Mouse (Mus musculus): ENCODE results near the gene Fance. TPM values are rescaled to one million over a fixed set of nuclear protein-coding genes. Genes with fewer than 3 reads are reported as not detected.

Gene Fance
- polyA plus RNA-seq, 1 experiment from 2014 or later = 22.6 TPM

DNA sequence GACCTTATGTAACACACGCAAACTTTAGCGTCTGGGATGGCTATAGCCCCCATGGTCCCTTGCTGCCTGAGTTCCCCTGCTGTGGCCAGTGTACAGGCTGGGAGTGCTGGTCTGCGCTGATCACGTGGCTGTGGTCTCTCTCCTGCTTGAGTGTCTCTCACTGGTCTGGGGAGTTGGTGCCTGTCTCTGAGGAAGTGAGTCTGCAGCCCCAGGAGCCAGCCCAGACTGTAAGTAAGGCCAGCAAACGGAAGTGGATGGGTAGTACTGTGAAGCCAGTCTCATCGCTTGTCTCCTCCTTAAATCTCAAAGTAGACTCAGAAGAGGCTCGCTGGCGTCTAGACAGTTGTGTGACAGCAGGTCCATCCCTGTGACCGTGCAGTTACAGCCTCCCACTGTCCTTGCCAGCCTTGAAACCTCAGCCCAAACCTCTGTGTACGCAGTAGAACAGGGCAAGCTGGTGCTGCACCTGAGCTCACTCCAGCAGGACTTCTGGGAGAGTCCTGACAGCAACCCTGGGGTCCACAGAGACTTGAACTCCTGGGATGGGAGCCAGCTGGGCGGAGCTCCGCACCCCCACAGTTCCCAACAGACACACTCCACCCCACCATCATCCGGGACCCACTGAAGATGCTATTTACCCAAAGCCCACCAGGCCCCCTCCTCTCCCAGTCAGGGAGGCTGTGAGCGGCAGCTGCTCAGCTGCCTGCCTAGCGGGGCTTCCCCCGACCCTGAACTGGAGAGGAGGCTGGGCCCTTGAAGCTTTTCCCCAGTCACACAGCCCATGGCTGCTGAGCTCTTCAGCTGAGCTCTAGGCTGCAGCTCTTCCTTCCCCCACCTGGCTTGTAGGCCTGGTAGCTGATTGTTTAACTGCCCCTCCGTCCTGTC lies 18.6 kb upstream of the Fance start:
- H3K27me3 ChIP-seq = no peaks in the 10 kb centered on the region

GRCm38 (mm10) chr17:28298888-28299287 lies 14.4 kb upstream of the Fance start:
- Histone ChIP-seq H3K4me2 (no peak overlapping the region), H3K36me3 (ENCODE audit: poor library complexity, severe bottlenecking) (peaks cover 8% of the 10 kb centered on the region), H3K9me3 (replicated peaks) (no peaks in the 10 kb centered on the region), H3K9ac (no peak overlapping the region), H3K27me3 (no peaks in the 10 kb centered on the region), H3K4me1 (peaks cover 10% of the 10 kb centered on the region; the same call in 1 of the 2 replicates), H3K4me3 (no peak overlapping the region), H3K27ac (no peak overlapping the region)
- WGBS = 94% methylated on average over 17 of the region's 17 CpGs
- no peak for ATAC-seq

More for the DNA sequence above, 18.6 kb upstream of the Fance start:
- Histone ChIP-seq H3K4me2 (no peak overlapping the region), H3K9ac (no peak overlapping the region), H3K9me3 (replicated peaks) (0 out of 2 replicates have a peak, but pooled peaks cover 3% of the 10 kb centered on the region), H3K4me3 (no peak overlapping the region), H3K36me3 (ENCODE audit: poor library complexity, severe bottlenecking) (peaks cover 8% of the 10 kb centered on the region), H3K27ac (peak overlapping the region; percentile 33; the same call in 1 of the 2 replicates), H3K4me1 (peaks cover 10% of the 10 kb centered on the region; the same call in 1 of the 2 replicates)
- ATAC-seq = no peak
- WGBS = 70% methylated on average over 16 of the region's 17 CpGs

DNA sequence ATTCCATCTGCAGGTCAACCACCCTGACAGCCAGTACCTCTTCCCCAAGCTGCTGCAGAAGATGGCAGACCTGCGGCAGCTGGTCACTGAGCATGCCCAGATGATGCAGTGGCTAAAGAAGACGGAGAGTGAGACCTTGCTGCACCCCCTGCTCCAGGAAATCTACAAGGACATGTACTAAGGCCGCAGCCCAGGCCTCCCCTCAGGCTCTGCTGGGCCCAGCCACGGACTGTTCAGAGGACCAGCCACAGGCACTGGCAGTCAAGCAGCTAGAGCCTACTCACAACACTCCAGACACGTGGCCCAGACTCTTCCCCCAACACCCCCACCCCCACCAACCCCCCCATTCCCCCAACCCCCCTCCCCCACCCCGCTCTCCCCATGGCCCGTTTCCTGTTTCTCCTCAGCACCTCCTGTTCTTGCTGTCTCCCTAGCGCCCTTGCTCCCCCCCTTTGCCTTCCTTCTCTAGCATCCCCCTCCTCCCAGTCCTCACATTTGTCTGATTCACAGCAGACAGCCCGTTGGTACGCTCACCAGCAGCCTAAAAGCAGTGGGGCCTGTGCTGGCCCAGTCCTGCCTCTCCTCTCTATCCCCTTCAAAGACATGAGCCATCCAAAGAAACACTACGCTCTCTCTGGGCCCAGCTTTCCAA lies 13.5 kb upstream of the Fance start:
- Histone ChIP-seq H3K9ac (no peak overlapping the region), H3K36me3 (ENCODE audit: poor library complexity, severe bottlenecking) (peaks cover 8% of the 10 kb centered on the region), H3K27me3 (no peaks in the 10 kb centered on the region), H3K4me3 (no peak overlapping the region), H3K27ac (no peak overlapping the region), H3K4me2 (no peak overlapping the region), H3K9me3 (replicated peaks) (no peaks in the 10 kb centered on the region), H3K4me1 (peaks cover 7% of the 10 kb centered on the region; the same call in 1 of the 2 replicates)
- WGBS = 54% methylated on average over 8 of the region's 11 CpGs
- no peak for ATAC-seq

- Histone ChIP-seq H3K4me3 (no peak overlapping the region), H3K4me2 (no peak overlapping the region), H3K27me3 (no peaks in the 10 kb centered on the region), H3K36me3 (ENCODE audit: poor library complexity, severe bottlenecking) (peaks cover 8% of the 10 kb centered on the region), H3K9ac (no peak overlapping the region), H3K9me3 (replicated peaks) (no peaks in the 10 kb centered on the region), H3K4me1 (0 out of 2 replicates have a peak, but pooled peaks cover 2% of the 10 kb centered on the region), H3K27ac (no peak overlapping the region)
- no peak for ATAC-seq
- 81% methylated on average over 9 of the region's 9 CpGs for WGBS
Observed at GRCm38 (mm10) chr17:28300323-28300722, 13.0 kb upstream of the Fance start.

DNA sequence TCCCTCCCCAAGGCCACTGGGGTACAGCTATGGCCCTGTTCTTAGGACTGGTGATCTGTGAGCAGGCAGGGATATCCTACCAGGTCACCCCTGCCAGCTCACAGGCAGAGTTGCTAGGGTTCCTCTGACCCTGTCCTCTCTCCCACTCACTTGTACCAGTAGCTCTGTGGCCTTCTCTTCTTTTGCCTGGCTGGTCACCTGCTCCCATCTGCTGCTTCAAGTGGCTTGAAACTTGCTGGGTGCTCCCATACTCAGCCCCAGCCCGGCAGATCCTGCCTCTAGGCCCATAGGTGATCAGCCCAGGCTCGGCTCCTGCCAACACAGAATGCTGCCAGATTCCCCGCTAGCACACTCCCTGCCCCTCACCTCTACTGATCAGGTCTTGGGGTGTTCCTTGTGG lies 12.5 kb upstream of the Fance start:
- no peaks in the 10 kb centered on the region for H3K27me3 ChIP-seq
- no peaks in the 10 kb centered on the region for H3K9me3 ChIP-seq (replicated peaks)
- no peak for ATAC-seq
- peaks cover 8% of the 10 kb centered on the region for H3K36me3 ChIP-seq (ENCODE audit: poor library complexity, severe bottlenecking)
- no peak overlapping the region for H3K27ac ChIP-seq
- H3K4me3 ChIP-seq = no peak overlapping the region
- H3K4me1 ChIP-seq = no peaks in the 10 kb centered on the region
- no peak overlapping the region for H3K4me2 ChIP-seq
- 62% methylated on average over 3 of the region's 3 CpGs for WGBS
- no peak overlapping the region for H3K9ac ChIP-seq

- ATAC-seq = no peak
- Histone ChIP-seq H3K36me3 (ENCODE audit: poor library complexity, severe bottlenecking) (no peaks in the 10 kb centered on the region), H3K27ac (no peak overlapping the region), H3K4me3 (no peak overlapping the region), H3K4me2 (no peak overlapping the region), H3K27me3 (no peaks in the 10 kb centered on the region), H3K9me3 (replicated peaks) (no peaks in the 10 kb centered on the region), H3K4me1 (0 out of 2 replicates have a peak, but pooled peaks cover 4% of the 10 kb centered on the region), H3K9ac (no peak overlapping the region)
- 57% methylated on average over 10 of the region's 10 CpGs for WGBS
Observed at GRCm38 (mm10) chr17:28305172-28305571, 8.1 kb upstream of the Fance start.

DNA sequence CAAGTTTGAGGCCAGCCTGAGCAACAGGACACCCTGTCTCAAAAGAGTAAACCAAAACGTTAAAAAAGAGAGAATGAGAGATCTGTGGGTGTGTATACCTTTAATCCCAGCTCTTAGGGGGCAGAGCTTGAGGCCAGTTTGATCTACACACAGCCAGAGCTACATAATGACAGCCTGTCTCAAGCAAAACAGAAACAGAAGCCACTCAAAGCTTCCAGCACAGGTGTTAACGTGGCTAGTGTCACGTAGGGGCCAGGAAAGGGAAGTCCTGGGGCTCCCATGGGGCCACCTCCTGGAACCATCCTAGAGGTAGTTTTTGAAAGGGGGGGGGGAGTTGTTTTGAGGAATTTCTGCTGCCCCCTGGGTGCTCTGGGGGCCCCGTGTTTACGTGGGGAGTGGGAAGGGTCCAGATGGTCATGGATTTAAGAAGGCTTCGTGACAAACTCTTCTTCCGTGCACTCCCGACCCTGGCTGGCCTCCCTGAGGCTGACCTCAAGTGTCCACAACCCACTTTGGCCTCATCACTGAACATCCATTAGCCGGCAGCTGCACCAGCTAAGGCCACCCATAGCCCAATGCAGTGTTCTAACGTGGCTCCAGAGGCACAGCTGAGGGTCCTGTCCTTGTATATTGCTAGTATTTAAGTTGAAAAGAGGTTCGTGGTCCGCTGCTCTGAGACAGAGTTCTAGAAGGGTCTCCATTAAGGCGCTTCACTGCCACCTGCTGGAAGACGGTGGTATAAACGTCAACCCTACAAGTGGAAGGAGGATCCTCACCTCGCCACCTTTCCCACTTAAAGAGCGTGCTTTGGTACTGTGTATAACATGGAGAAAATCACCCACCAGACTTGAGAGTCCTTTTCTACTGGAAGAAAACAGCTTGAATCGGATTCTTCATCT lies 4.8 kb upstream of the Fance start:
- WGBS = 19% methylated on average over 18 of the region's 18 CpGs
- Histone ChIP-seq H3K9me3 (replicated peaks) (no peaks in the 10 kb centered on the region), H3K4me3 (no peak overlapping the region), H3K9ac (no peak overlapping the region), H3K36me3 (ENCODE audit: poor library complexity, severe bottlenecking) (no peaks in the 10 kb centered on the region), H3K27me3 (no peaks in the 10 kb centered on the region), H3K27ac (no peak overlapping the region), H3K4me1 (0 out of 2 replicates have a peak, but pooled peaks cover 9% of the 10 kb centered on the region), H3K4me2 (no peak overlapping the region)
- peak; percentile 7; the same call in 1 of the 2 replicates for ATAC-seq

DNA sequence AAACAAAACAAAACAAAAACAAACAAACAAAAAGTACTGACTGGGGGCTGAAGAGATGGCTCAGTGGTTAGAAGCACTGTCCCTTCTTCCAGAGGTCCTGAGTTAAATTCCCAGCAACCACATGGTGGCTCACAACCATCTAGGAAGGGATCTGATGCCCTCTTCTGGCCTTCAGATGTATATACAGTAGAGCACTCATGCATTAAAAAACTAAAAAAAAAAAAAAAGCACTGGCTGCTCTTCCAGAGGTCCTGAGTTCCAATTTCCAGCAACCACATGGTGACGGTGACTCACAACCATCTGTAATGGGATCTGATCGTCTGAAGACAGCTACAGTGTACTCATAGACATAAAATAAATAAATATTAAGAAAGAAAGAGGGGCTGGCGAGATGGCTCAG lies 2.5 kb upstream of the Fance start:
- H3K4me1 ChIP-seq = peaks cover 26% of the 10 kb centered on the region
- WGBS = 79% methylated on average over 3 of the region's 3 CpGs
- ATAC-seq = no peak

DNA sequence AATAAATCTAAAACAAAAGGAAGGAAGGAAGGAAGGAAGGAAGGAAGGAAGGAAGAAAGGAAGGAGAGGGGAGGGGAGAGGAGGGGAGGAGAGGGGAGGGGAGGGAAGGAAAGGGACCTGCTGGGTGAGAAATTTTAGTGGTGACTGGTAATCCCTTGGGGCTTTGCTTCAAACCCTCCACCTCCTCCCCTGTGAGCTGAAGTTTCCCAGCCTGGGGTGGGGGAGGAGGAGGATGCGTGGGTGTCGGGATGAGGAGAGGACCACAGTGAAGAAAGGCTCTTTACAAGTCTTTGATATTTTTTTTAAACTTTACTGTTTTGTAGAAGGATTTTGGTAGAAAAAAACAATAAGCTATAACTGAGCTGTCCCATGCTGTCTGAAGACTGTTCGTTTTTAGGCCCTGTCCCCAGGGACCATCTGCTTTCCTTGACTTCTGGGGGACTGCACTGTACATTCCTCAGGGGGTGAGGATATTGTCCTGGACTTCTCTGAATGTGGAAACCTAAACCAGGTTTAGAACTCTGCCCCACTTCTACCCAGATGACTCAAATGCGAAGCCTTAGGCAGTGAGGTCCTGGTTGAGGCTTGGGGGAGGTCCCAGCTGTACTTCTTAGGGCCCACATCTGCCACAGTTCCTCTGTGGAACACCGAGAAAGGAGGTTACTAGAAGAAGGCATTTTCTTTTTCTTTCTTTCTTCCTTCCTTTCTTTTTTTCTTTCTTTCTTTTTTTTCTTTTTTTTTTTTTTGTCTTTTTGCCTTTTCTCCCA lies 1.8 kb upstream of the Fance start:
- Histone ChIP-seq H3K4me2 (no peak overlapping the region), H3K36me3 (ENCODE audit: poor library complexity, severe bottlenecking) (peaks cover 8% of the 10 kb centered on the region), H3K9me3 (replicated peaks) (no peaks in the 10 kb centered on the region), H3K9ac (no peak overlapping the region), H3K27me3 (no peaks in the 10 kb centered on the region), H3K4me1 (peaks cover 26% of the 10 kb centered on the region), H3K4me3 (no peak overlapping the region), H3K27ac (no peak overlapping the region)
- no peak for ATAC-seq
- 75% methylated on average over 5 of the region's 5 CpGs for WGBS

More for the DNA sequence above, 2.5 kb upstream of the Fance start:
- no peak overlapping the region for H3K4me3 ChIP-seq
- no peak overlapping the region for H3K4me2 ChIP-seq
- no peaks in the 10 kb centered on the region for H3K27me3 ChIP-seq
- no peak overlapping the region for H3K9ac ChIP-seq
- H3K36me3 ChIP-seq (ENCODE audit: poor library complexity, severe bottlenecking) = peaks cover under 1% of the 10 kb centered on the region; the same call in 1 of the 2 replicates
- no peaks in the 10 kb centered on the region for H3K9me3 ChIP-seq (replicated peaks)
- no peak overlapping the region for H3K27ac ChIP-seq

GRCm38 (mm10) chr17:28312232-28313211 lies 797 bp upstream of the Fance start:
- Histone ChIP-seq H3K27me3 (no peaks in the 10 kb centered on the region), H3K4me2 (peak overlapping the region; percentile 89), H3K9ac (0 out of 2 replicates have a peak overlapping the region, but pooled peaks have one; percentile 12), H3K4me1 (peaks cover 26% of the 10 kb centered on the region), H3K4me3 (peak overlapping the region; percentile 85), H3K9me3 (replicated peaks) (no peaks in the 10 kb centered on the region), H3K27ac (no peak overlapping the region), H3K36me3 (ENCODE audit: poor library complexity, severe bottlenecking) (peaks cover 17% of the 10 kb centered on the region)
- WGBS = 27% methylated on average over 17 of the region's 17 CpGs
- peak; percentile 36 for ATAC-seq
